Mouse (Mus musculus) neural tube, embryonic 12.5 days (tissue): ENCODE results near the gene Lce1i. TPM values are rescaled to one million over a fixed set of nuclear protein-coding genes. Genes with fewer than 3 reads are reported as not detected.

Source experiments
- polyA plus RNA-seq: library from polyadenylated mRNA; unstranded; fragments of >200 nt; fragmentation: Nextera tagmentation; extraction: Ambion mirVana; gene quantifications from 2 replicates; pipeline ENCODE4 v1.2.1, GENCODE M21; 2016

Lce1i gene
- polyA plus RNA-seq, 1 experiment from 2014 or later = not detected

Other genes with a start within 250 kb of the Lce1i start
- gene 2310046K23Rik, start 244.4 kb downstream of the Lce1i start, polyA plus RNA-seq = not detected in 2 replicates
- 0.10 and 0.13 TPM in 2 replicates for gene Ivl, start 205.2 kb downstream of the Lce1i start, polyA plus RNA-seq
- gene Smcp, start 189.9 kb downstream of the Lce1i start, polyA plus RNA-seq = not detected in 2 replicates
- gene 2210017I01Rik, start 171.4 kb downstream of the Lce1i start, polyA plus RNA-seq = not detected in 2 replicates
- not detected in 2 replicates for gene Lce6a, start 157.2 kb downstream of the Lce1i start, polyA plus RNA-seq
- gene Lce1a1, start 130.6 kb downstream of the Lce1i start, polyA plus RNA-seq = not detected in 2 replicates
- not detected in 2 replicates for gene Lce1b, start 122.0 kb downstream of the Lce1i start, polyA plus RNA-seq
- gene Lce1a2, start 108.6 kb downstream of the Lce1i start, polyA plus RNA-seq = not detected in 2 replicates
- gene Lce1c, start 99.7 kb downstream of the Lce1i start, polyA plus RNA-seq = not detected in 2 replicates
- not detected in 2 replicates for gene Lce1d, start 91.7 kb downstream of the Lce1i start, polyA plus RNA-seq
- gene Lce1e, start 69.8 kb downstream of the Lce1i start, polyA plus RNA-seq = not detected in 2 replicates
- not detected in 2 replicates for gene Lce1f, start 58.5 kb downstream of the Lce1i start, polyA plus RNA-seq
- gene Gm38119, start 39.8 kb downstream of the Lce1i start, polyA plus RNA-seq = not detected in 2 replicates
- gene Lce1g, start 26.6 kb downstream of the Lce1i start, polyA plus RNA-seq = not detected in 2 replicates
- gene Lce1h, start 13.8 kb downstream of the Lce1i start, polyA plus RNA-seq = not detected in 2 replicates
- gene Lce1j, start 11.6 kb upstream of the Lce1i start, polyA plus RNA-seq = not detected in 2 replicates
- not detected in 2 replicates for gene Lce1k, start 29.0 kb upstream of the Lce1i start, polyA plus RNA-seq
- gene Kprp, start 48.3 kb upstream of the Lce1i start, polyA plus RNA-seq = not detected in 2 replicates
- gene Lce1l, start 72.4 kb upstream of the Lce1i start, polyA plus RNA-seq = not detected in 2 replicates
- not detected in 2 replicates for gene 2310050C09Rik, start 91.3 kb upstream of the Lce1i start, polyA plus RNA-seq
- not detected in 2 replicates for gene Lce3a, start 147.3 kb upstream of the Lce1i start, polyA plus RNA-seq
- not detected in 2 replicates for gene Lce3b, start 154.1 kb upstream of the Lce1i start, polyA plus RNA-seq
- gene Lce3c, start 165.6 kb upstream of the Lce1i start, polyA plus RNA-seq = not detected in 2 replicates
- not detected in 2 replicates for gene Lce3d, start 178.5 kb upstream of the Lce1i start, polyA plus RNA-seq
- not detected in 2 replicates for gene Lce3e, start 188.2 kb upstream of the Lce1i start, polyA plus RNA-seq
- not detected in 2 replicates for gene Lce3f, start 213.3 kb upstream of the Lce1i start, polyA plus RNA-seq
- gene Crct1, start 236.8 kb upstream of the Lce1i start, polyA plus RNA-seq = 0.32 TPM in 1 of 2 replicates, not detected in the other
- gene Lce1m, start 240.2 kb upstream of the Lce1i start, polyA plus RNA-seq = not detected in 2 replicates